8 mouse cellular contexts compared by ENCODE assay signal in genomic region chrX:20290715-20291114, GRCm38 (mm10). TPM values are rescaled to one million over a fixed set of nuclear protein-coding genes. Genes with fewer than 3 reads are reported as not detected.
DNase-seq lines count a peak whose midpoint lies in the region; ATAC-seq and TF ChIP-seq lines count a peak whose summit lies in the region.

No protein-coding gene starts in this region.

- H3K9me3 ChIP-seq in heart, embryonic 10.5 days = no peaks in the 10 kb centered on the region

- peaks cover 12% of the 10 kb centered on the region for H3K27me3 ChIP-seq in heart, embryonic 10.5 days (ENCODE audit: insufficient read depth, poor library complexity, severe bottlenecking)
- H3K27me3 ChIP-seq in thymus, adult 2 months (ENCODE audit: control insufficient read depth, insufficient read depth, low read length) = no peaks in the 10 kb centered on the region

- WGBS in heart, embryonic 10.5 days = 18% methylated on average over 5 of the region's 5 CpGs
- 19% methylated on average over 5 of the region's 5 CpGs for WGBS in thymus, adult 2 months

- no peak overlapping the region for H3K27ac ChIP-seq in heart, embryonic 10.5 days
- no peak overlapping the region for H3K27ac ChIP-seq in thymus, adult 2 months (ENCODE audit: control insufficient read depth, insufficient read depth, low read length)

- H3K4me1 ChIP-seq in heart, embryonic 10.5 days = no peaks in the 10 kb centered on the region
- H3K4me1 ChIP-seq in thymus, adult 2 months (replicated peaks; ENCODE audit: control insufficient read depth, insufficient read depth, low read length) = peaks cover 11% of the 10 kb centered on the region

- TF ChIP-seq POLR2A in thymus, adult 2 months (IDR thresholded peaks at IDR 0.05; ENCODE audit: control insufficient read depth, extremely low read depth, insufficient read depth, low read length, poor library complexity) = no peak

- TF ChIP-seq CTCF in thymus, adult 2 months (IDR thresholded peaks at IDR 0.05; ENCODE audit: borderline replicate concordance, control insufficient read depth, extremely low read depth, insufficient read depth, low read length, poor library complexity) = no peak

- H3K36me3 ChIP-seq in heart, embryonic 10.5 days = no peaks in the 10 kb centered on the region
- H3K36me3 ChIP-seq in thymus, adult 2 months (ENCODE audit: control insufficient read depth, insufficient read depth, low read length) = no peaks in the 10 kb centered on the region

- peak overlapping the region; percentile 69 for H3K4me3 ChIP-seq in heart, embryonic 10.5 days
- H3K4me3 ChIP-seq in thymus, adult 2 months (ENCODE audit: control insufficient read depth, insufficient read depth, low read length) = peak overlapping the region; percentile 96; the same call in 1 of the 2 replicates

- peak; percentile 51 for ATAC-seq in inflammation-experienced regulatory T-cells, adult 6 months

- DNase-seq in heart, embryonic 10.5 days (ENCODE audit: low spot score) = no peak
- no peak for DNase-seq in heart, postnatal 4 days
- no peak for DNase-seq in thymus, adult 2 months
- no peak for DNase-seq in thymus, adult 18-20 months
- DNase-seq in neural tube, embryonic 10.5 days (ENCODE audit: extremely low spot score, low spot score) = peak; percentile 12
- DNase-seq in adrenal gland, adult 8-10 months = no peak
- no peak for DNase-seq in kidney, adult 18-20 months

RNA-seq across cellular contexts. Expression of gene Slc9a7, which starts 0.9 kb away (rescaled TPM):
- polyA plus RNA-seq in heart, embryonic 10.5 days (2016; fragmentation: Nextera tagmentation; extraction: Ambion mirVana) = 4.2 and 6.6 TPM in 2 replicates
- 10 to 100 TPM; 11.7 to 16.9 TPM for total RNA-seq in heart, postnatal 4 days (2021)
- 6.6 and 7.1 TPM in 2 replicates for polyA plus RNA-seq in thymus, adult 2 months (2012; rRNA removed)
- polyA plus RNA-seq in inflammation-experienced regulatory T-cells, adult 6 months (2017; shearing (Covaris generic)) = 1 to 10 TPM; 5.9 to 7.0 (median 6.2) TPM
- 10 to 100 TPM; 22.2 to 62.4 (median 40.4) TPM for total RNA-seq in adrenal gland, adult 8-10 months (2022)
